Mouse (Mus musculus): ENCODE measurements around the gene Rbfox3. TPM values are rescaled to one million over a fixed set of nuclear protein-coding genes. Genes with fewer than 3 reads are reported as not detected.

Gene Rbfox3
- total RNA-seq, 2 experiments from 2014 or later = 0.09 to 0.12 TPM

- DNase-seq = no peak
Measured at GRCm38 (mm10) chr11:118598726-118599125, 312.7 kb downstream of the Rbfox3 start.

GRCm38 (mm10) chr11:118584826-118585225 lies 326.6 kb downstream of the Rbfox3 start:
- DNase-seq = peak; percentile 92

- no peak for DNase-seq
Measured at GRCm38 (mm10) chr11:118583989-118584388, 327.4 kb downstream of the Rbfox3 start.

- DNase-seq = no peak
Measured at GRCm38 (mm10) chr11:118583573-118583972, 327.8 kb downstream of the Rbfox3 start.

- DNase-seq = no peak
Measured at GRCm38 (mm10) chr11:118581019-118581418, 330.4 kb downstream of the Rbfox3 start.

- DNase-seq = no peak
Measured at GRCm38 (mm10) chr11:118579622-118580021, 331.8 kb downstream of the Rbfox3 start.

GRCm38 (mm10) chr11:118577271-118577670 lies 334.1 kb downstream of the Rbfox3 start:
- no peak for DNase-seq

- no peak for DNase-seq
Measured at GRCm38 (mm10) chr11:118576611-118577010, 334.8 kb downstream of the Rbfox3 start.

GRCm38 (mm10) chr11:118574418-118574817 lies 337.0 kb downstream of the Rbfox3 start:
- DNase-seq = no peak

- peak; percentile 69 for DNase-seq
Measured at GRCm38 (mm10) chr11:118573569-118573968, 337.8 kb downstream of the Rbfox3 start.

- no peak for DNase-seq
Measured at GRCm38 (mm10) chr11:118573000-118573399, 338.4 kb downstream of the Rbfox3 start.

- DNase-seq = no peak
Measured at GRCm38 (mm10) chr11:118570164-118570563, 341.2 kb downstream of the Rbfox3 start.

GRCm38 (mm10) chr11:118569571-118570062 lies 341.8 kb downstream of the Rbfox3 start:
- DNase-seq = no peak

GRCm38 (mm10) chr11:118563877-118564276 lies 347.5 kb downstream of the Rbfox3 start:
- no peak for DNase-seq

- DNase-seq = no peak
Measured at GRCm38 (mm10) chr11:118562847-118563246, 348.6 kb downstream of the Rbfox3 start.

- DNase-seq = no peak
Measured at GRCm38 (mm10) chr11:118558193-118558592, 353.2 kb downstream of the Rbfox3 start.

GRCm38 (mm10) chr11:118555631-118556030 lies 355.8 kb downstream of the Rbfox3 start:
- DNase-seq = no peak

- DNase-seq = no peak
Measured at GRCm38 (mm10) chr11:118554542-118554941, 356.9 kb downstream of the Rbfox3 start.

- no peak for DNase-seq
Measured at GRCm38 (mm10) chr11:118553926-118554325, 357.5 kb downstream of the Rbfox3 start.

GRCm38 (mm10) chr11:118553001-118553400 lies 358.4 kb downstream of the Rbfox3 start:
- DNase-seq = no peak

- no peak for DNase-seq
Measured at GRCm38 (mm10) chr11:118552478-118552877, 358.9 kb downstream of the Rbfox3 start.

GRCm38 (mm10) chr11:118551705-118552104 lies 359.7 kb downstream of the Rbfox3 start:
- no peak for DNase-seq

- DNase-seq = no peak
Measured at GRCm38 (mm10) chr11:118550773-118551520, 360.4 kb downstream of the Rbfox3 start.

- DNase-seq = no peak
Measured at GRCm38 (mm10) chr11:118548242-118548641, 363.2 kb downstream of the Rbfox3 start.
